Mouse (Mus musculus): ENCODE measurements around the gene Odr4. TPM values are rescaled to one million over a fixed set of nuclear protein-coding genes. Genes with fewer than 3 reads are reported as not detected.

Gene Odr4
- polyA plus RNA-seq (2014; fragmentation: Nextera tagmentation; extraction: Ambion mirVana), result 23.2 and 29.6 TPM in 2 replicates

DNA sequence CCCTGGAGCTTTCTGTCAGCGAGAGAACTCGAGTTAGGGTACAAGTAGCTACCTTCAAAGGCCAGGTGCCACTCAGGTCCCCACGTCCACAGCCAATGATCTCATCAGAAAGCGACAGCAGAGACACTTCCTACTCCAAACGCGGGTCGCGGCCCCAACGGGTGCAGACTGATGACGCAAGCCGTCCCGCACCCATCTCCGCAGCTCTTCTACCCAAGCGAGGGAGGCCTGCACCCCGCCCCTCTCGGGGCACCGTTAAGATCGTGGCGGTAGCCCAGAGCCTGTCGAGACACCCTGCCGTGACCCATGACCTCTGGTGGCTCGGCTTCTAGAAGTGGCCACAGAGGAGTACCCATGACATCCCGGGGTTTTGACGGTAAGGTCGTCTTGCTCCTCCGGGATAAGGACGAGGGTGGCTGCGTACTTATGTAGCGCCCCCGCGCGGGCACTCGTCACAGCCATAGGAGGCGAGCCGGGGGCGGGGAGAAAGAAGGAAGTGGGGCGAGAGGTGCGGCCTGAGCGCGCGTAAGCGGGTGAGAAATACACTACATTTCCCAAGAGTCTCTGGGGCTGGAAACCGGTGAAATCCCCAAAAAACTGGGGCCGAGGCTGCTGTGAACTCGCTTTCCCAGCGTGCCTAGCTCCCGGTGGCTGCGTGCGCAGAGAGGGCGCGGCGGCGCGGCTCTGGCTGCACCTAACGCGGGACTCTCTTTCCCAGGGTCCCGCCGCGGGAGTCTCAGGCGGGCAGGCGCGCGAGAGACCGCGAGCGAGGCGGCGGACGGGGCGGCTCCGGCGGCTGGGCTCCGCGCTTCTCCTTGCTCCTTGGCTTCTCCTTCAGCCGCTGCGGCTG, at the start of gene Odr4, which contains the start of gene Tpr:
Odr4 (minus strand) TSS at position 443 of the 850 bp plus-strand sequence.
Tpr (plus strand) TSS at position 201 of the 850 bp plus-strand sequence.
- Histone ChIP-seq H3K36me3 (ENCODE audit: control insufficient read depth, insufficient read depth, low read length) (no peaks in the 10 kb centered on the region; the same call in 1 of the 2 replicates), H3K4me2 (ENCODE audit: low read depth, low read length, severe bottlenecking) (peak within 1 kb of the TSS; percentile 54)
- peak; percentile 98 for ATAC-seq (replicated peaks; ENCODE audit: low FRiP score)

DNA sequence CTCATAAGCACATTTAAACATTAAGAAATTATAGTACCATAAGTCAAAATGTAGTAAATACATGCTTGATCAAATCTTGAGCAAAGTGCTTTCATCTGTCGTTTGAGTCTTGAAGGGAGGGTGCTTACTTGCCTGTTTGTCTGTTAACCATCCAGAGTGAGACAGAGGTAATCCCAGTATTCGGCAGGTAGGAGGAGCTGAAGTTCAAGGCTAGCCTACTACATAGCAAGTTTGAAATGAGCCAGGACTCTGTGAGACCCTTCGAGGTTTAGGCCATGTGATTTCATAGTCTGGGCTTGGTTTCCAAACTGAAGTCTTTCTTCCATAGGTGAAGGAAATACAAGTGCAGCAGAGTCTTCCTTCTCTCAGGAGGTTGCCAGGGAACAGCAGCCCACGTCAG, 48.9 kb upstream of the Odr4 start:
- ATAC-seq (replicated peaks; ENCODE audit: low FRiP score), result no peak
- H3K9me3 ChIP-seq (ENCODE audit: control insufficient read depth, low read length), result no peaks in the 10 kb centered on the region
- H3K4me3 ChIP-seq (ENCODE audit: low read depth, low read length), result no peak overlapping the region
- 86% methylated on average over 4 of the region's 4 CpGs for WGBS
- H3K4me1 ChIP-seq (replicated peaks; ENCODE audit: control insufficient read depth, insufficient read depth, low read length), result no peaks in the 10 kb centered on the region
- no peaks in the 10 kb centered on the region for H3K27me3 ChIP-seq (ENCODE audit: control insufficient read depth, insufficient read depth, low read length)
- no peak overlapping the region for H3K9ac ChIP-seq (ENCODE audit: low read length)
- no peak overlapping the region for H3K4me2 ChIP-seq (ENCODE audit: low read depth, low read length, severe bottlenecking)
- peaks cover 6% of the 10 kb centered on the region for H3K36me3 ChIP-seq (ENCODE audit: control insufficient read depth, insufficient read depth, low read length)
- no peak overlapping the region for H3K27ac ChIP-seq (ENCODE audit: low read depth, low read length)
- DNase-seq (ENCODE audit: low spot score), result no peak

More for the DNA sequence above, at the start of gene Odr4, which contains the start of gene Tpr:
- DNase-seq (ENCODE audit: low spot score), result peak; percentile 98
- H3K9ac ChIP-seq (ENCODE audit: low read length), result peak within 1 kb of the TSS; percentile 79
- H3K9me3 ChIP-seq (ENCODE audit: control insufficient read depth, low read length), result no peaks in the 10 kb centered on the region
- peak within 1 kb of the TSS; percentile 75 for H3K4me3 ChIP-seq (ENCODE audit: low read depth, low read length)
- WGBS, result under 1% methylated on average over 76 of the region's 76 CpGs
- H3K27ac ChIP-seq (ENCODE audit: low read depth, low read length), result peak within 1 kb of the TSS; percentile 66; the same call in 1 of the 2 replicates
- no peaks in the 10 kb centered on the region for H3K27me3 ChIP-seq (ENCODE audit: control insufficient read depth, insufficient read depth, low read length)
- peaks cover 3% of the 10 kb centered on the region; the same call in 1 of the 2 replicates for H3K4me1 ChIP-seq (replicated peaks; ENCODE audit: control insufficient read depth, insufficient read depth, low read length)

DNA sequence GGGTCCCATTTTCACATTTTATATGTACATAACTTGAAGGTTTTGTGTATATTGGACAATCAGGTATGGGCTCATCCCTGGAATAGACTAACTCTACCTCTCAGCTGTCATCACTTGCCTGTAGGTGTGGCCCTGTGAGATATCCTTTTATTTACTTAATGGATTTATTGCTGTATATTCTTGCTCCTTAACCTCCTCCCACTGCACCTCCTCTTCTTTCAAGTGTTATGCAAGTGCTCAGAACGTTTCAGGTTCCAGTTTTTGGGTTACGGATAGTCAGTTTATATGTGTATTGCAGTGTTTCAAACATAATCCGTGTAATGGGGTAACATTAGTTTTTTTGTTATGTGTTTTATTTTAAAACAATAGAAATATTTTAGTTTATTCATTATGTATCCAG, 45.8 kb upstream of the Odr4 start:
- no peak for DNase-seq (ENCODE audit: low spot score)
- peaks cover 4% of the 10 kb centered on the region for H3K36me3 ChIP-seq (ENCODE audit: control insufficient read depth, insufficient read depth, low read length)
- no peaks in the 10 kb centered on the region for H3K9me3 ChIP-seq (ENCODE audit: control insufficient read depth, low read length)
- H3K27me3 ChIP-seq (ENCODE audit: control insufficient read depth, insufficient read depth, low read length), result no peaks in the 10 kb centered on the region
- H3K4me3 ChIP-seq (ENCODE audit: low read depth, low read length), result no peak overlapping the region
- H3K9ac ChIP-seq (ENCODE audit: low read length), result no peak overlapping the region
- H3K27ac ChIP-seq (ENCODE audit: low read depth, low read length), result no peak overlapping the region
- no peak overlapping the region for H3K4me2 ChIP-seq (ENCODE audit: low read depth, low read length, severe bottlenecking)
- no peak for ATAC-seq (replicated peaks; ENCODE audit: low FRiP score)
- H3K4me1 ChIP-seq (replicated peaks; ENCODE audit: control insufficient read depth, insufficient read depth, low read length), result no peaks in the 10 kb centered on the region
- WGBS, result 95% methylated on average over 3 of the region's 3 CpGs

DNA sequence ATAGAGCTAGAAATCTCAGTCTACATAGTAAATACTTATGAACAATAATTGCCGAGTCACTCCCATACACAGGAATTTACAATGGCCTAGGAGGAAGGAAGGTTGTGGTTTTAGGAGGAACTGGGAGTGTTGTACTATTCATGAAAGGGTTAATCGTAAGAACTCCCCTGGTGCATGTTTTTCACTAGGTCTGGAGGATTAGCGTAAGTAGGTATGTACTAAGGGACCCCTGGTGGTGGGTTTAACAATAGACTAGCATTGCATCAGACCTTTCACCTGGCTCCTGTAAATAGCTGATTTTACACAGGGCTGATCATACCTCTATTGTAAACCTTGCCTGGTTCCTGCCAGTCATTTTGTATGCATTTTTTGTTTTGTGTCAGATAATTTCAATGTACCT, 33.3 kb upstream of the Odr4 start:
- WGBS, result 59% methylated on average over 3 of the region's 3 CpGs
- Histone ChIP-seq H3K4me3 (ENCODE audit: low read depth, low read length) (no peak overlapping the region), H3K27me3 (ENCODE audit: control insufficient read depth, insufficient read depth, low read length) (no peaks in the 10 kb centered on the region), H3K4me2 (ENCODE audit: low read depth, low read length, severe bottlenecking) (no peak overlapping the region), H3K27ac (ENCODE audit: low read depth, low read length) (no peak overlapping the region), H3K9ac (ENCODE audit: low read length) (no peak overlapping the region), H3K36me3 (ENCODE audit: control insufficient read depth, insufficient read depth, low read length) (peaks cover 19% of the 10 kb centered on the region), H3K4me1 (replicated peaks; ENCODE audit: control insufficient read depth, insufficient read depth, low read length) (no peaks in the 10 kb centered on the region), H3K9me3 (ENCODE audit: control insufficient read depth, low read length) (no peaks in the 10 kb centered on the region)
- no peak for DNase-seq (ENCODE audit: low spot score)
- no peak; the same call in 1 of the 2 replicates for ATAC-seq (replicated peaks; ENCODE audit: low FRiP score)

DNA sequence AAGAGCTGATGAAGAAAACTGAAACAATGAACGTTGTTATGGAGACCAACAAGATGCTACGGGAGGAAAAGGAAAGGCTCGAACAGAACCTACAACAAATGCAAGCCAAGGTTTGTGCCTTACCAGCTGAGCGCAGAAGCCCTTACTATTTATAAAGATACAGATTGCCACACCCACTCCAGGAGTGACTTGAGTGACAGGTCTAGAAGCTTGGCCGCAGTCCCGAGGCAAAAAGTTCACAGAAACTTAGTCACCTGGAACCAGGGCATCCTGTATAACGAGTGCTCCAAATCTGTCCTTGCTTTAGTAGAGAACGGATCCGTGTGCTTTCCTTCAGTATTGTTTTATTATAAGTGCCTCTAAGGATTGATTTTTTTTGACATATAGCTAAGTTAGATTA, 32.8 kb upstream of the Odr4 start:
- 82% methylated on average over 9 of the region's 9 CpGs for WGBS

DNA sequence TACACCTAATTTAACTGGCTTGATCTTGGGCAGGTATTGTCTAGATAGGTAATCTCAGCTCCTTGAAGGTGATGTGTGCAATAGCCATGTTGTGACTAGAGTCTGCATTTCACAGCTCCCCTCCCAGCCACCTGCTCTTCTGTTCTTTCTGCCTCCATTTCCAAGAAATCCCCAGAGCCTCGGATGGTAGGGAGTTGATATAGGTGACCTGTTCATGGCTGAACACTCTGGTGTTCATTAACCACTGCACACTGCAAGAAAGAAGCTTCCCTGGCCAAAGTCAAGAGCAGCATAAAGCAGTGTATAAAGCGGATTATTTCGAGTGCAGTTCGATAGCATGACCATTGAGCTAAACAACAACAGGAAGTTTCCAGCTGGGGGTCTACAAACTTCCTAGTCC, 25.5 kb upstream of the Odr4 start:
- ATAC-seq (replicated peaks; ENCODE audit: low FRiP score) (no peak), DNase-seq (ENCODE audit: low spot score) (no peak)
- H3K4me3 ChIP-seq (ENCODE audit: low read depth, low read length), result no peak overlapping the region
- no peak overlapping the region for H3K9ac ChIP-seq (ENCODE audit: low read length)
- no peak overlapping the region for H3K27ac ChIP-seq (ENCODE audit: low read depth, low read length)
- 94% methylated on average over 4 of the region's 4 CpGs for WGBS
- H3K27me3 ChIP-seq (ENCODE audit: control insufficient read depth, insufficient read depth, low read length), result no peaks in the 10 kb centered on the region
- H3K4me2 ChIP-seq (ENCODE audit: low read depth, low read length, severe bottlenecking), result no peak overlapping the region
- H3K9me3 ChIP-seq (ENCODE audit: control insufficient read depth, low read length), result no peaks in the 10 kb centered on the region
- H3K36me3 ChIP-seq (ENCODE audit: control insufficient read depth, insufficient read depth, low read length), result peaks cover 12% of the 10 kb centered on the region; the same call in 1 of the 2 replicates
- no peaks in the 10 kb centered on the region for H3K4me1 ChIP-seq (replicated peaks; ENCODE audit: control insufficient read depth, insufficient read depth, low read length)

More for the DNA sequence above, 32.8 kb upstream of the Odr4 start:
- no peak overlapping the region for H3K27ac ChIP-seq (ENCODE audit: low read depth, low read length)
- no peak overlapping the region for H3K4me3 ChIP-seq (ENCODE audit: low read depth, low read length)
- DNase-seq (ENCODE audit: low spot score), result no peak
- ATAC-seq (replicated peaks; ENCODE audit: low FRiP score), result no peak
- H3K9ac ChIP-seq (ENCODE audit: low read length), result no peak overlapping the region
- H3K9me3 ChIP-seq (ENCODE audit: control insufficient read depth, low read length), result no peaks in the 10 kb centered on the region
- peaks cover 19% of the 10 kb centered on the region for H3K36me3 ChIP-seq (ENCODE audit: control insufficient read depth, insufficient read depth, low read length)
- no peak overlapping the region for H3K4me2 ChIP-seq (ENCODE audit: low read depth, low read length, severe bottlenecking)
- no peaks in the 10 kb centered on the region for H3K4me1 ChIP-seq (replicated peaks; ENCODE audit: control insufficient read depth, insufficient read depth, low read length)
- no peaks in the 10 kb centered on the region for H3K27me3 ChIP-seq (ENCODE audit: control insufficient read depth, insufficient read depth, low read length)

DNA sequence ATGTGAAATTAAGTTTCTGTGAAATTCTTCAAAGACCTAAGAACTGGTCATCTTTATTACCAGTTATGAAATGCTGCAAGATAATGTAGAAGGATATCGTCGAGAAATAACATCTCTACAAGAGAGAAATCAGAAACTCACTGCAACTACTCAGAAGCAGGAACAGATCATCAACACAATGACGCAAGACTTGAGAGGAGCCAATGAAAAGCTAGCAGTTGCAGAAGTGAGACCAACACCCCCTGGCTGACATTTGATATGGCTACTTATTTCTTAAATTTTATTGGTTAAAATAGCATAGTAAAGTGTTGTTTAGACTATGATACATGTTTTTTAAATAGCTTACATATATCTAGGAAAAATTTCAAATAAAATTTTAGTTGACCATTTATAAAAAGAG, 23.1 kb upstream of the Odr4 start:
- Histone ChIP-seq H3K4me3 (ENCODE audit: low read depth, low read length) (no peak overlapping the region), H3K27me3 (ENCODE audit: control insufficient read depth, insufficient read depth, low read length) (no peaks in the 10 kb centered on the region), H3K9me3 (ENCODE audit: control insufficient read depth, low read length) (no peaks in the 10 kb centered on the region), H3K9ac (ENCODE audit: low read length) (no peak overlapping the region), H3K27ac (ENCODE audit: low read depth, low read length) (no peak overlapping the region), H3K4me2 (ENCODE audit: low read depth, low read length, severe bottlenecking) (no peak overlapping the region), H3K4me1 (replicated peaks; ENCODE audit: control insufficient read depth, insufficient read depth, low read length) (no peaks in the 10 kb centered on the region), H3K36me3 (ENCODE audit: control insufficient read depth, insufficient read depth, low read length) (peaks cover 6% of the 10 kb centered on the region; the same call in 1 of the 2 replicates)
- no peak for ATAC-seq (replicated peaks; ENCODE audit: low FRiP score)
- DNase-seq (ENCODE audit: low spot score), result no peak
- 97% methylated on average over 3 of the region's 3 CpGs for WGBS

DNA sequence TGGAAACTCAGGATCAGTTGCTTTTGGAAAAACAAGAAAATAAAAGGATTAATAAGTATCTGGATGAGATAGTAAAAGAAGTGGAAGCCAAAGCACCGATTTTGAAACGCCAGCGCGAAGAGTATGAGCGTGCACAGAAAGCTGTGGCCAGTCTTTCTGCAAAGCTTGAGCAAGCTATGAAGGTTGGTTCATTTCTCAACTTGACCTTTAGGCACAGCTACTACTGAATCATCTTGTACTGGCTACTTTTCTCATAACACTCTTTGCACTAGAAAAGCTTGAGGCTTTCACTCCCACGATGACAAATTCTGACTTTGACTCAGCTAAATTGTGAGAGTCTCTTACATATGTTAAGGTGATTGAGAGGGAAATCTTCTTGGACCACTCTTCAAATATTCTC, 17.1 kb upstream of the Odr4 start:
- no peaks in the 10 kb centered on the region for H3K4me1 ChIP-seq (replicated peaks; ENCODE audit: control insufficient read depth, insufficient read depth, low read length)
- DNase-seq (ENCODE audit: low spot score) (no peak), ATAC-seq (replicated peaks; ENCODE audit: low FRiP score) (no peak)
- WGBS, result 98% methylated on average over 6 of the region's 6 CpGs
- no peak overlapping the region for H3K4me2 ChIP-seq (ENCODE audit: low read depth, low read length, severe bottlenecking)
- no peak overlapping the region for H3K27ac ChIP-seq (ENCODE audit: low read depth, low read length)
- H3K4me3 ChIP-seq (ENCODE audit: low read depth, low read length), result no peak overlapping the region
- H3K36me3 ChIP-seq (ENCODE audit: control insufficient read depth, insufficient read depth, low read length), result peaks cover 10% of the 10 kb centered on the region
- no peaks in the 10 kb centered on the region for H3K9me3 ChIP-seq (ENCODE audit: control insufficient read depth, low read length)
- H3K27me3 ChIP-seq (ENCODE audit: control insufficient read depth, insufficient read depth, low read length), result no peaks in the 10 kb centered on the region
- no peak overlapping the region for H3K9ac ChIP-seq (ENCODE audit: low read length)
